Mouse (Mus musculus) ES-E14 (cell line): ENCODE measurements around the gene Slc22a7.
A peak's percentile ranks its signal among the peaks of the same experiment; 100 is the strongest.

Experiments
- CHD2 ChIP-seq: IDR thresholded peaks from 2 replicates; pipeline ENCODE4 v1.6.1; 2014; ENCODE audit warnings: mild to moderate bottlenecking, low read depth, low read length, inconsistent platforms
- MAFK ChIP-seq: IDR thresholded peaks from 2 replicates; pipeline ENCODE4 v1.6.1; 2014; ENCODE audit warnings: mild to moderate bottlenecking, low read depth, low read length, inconsistent platforms; ENCODE audit not compliant: insufficient read depth
- ZC3H11A ChIP-seq: IDR thresholded peaks from 2 replicates; pipeline ENCODE4 v1.6.1; 2012; ENCODE audit warnings: low read depth, mild to moderate bottlenecking, inconsistent platforms, low read length, borderline replicate concordance
- ZNF384 ChIP-seq: IDR thresholded peaks from 2 replicates; pipeline ENCODE4 v1.6.1; 2012; ENCODE audit warnings: low read depth, low read length, inconsistent platforms

DNA sequence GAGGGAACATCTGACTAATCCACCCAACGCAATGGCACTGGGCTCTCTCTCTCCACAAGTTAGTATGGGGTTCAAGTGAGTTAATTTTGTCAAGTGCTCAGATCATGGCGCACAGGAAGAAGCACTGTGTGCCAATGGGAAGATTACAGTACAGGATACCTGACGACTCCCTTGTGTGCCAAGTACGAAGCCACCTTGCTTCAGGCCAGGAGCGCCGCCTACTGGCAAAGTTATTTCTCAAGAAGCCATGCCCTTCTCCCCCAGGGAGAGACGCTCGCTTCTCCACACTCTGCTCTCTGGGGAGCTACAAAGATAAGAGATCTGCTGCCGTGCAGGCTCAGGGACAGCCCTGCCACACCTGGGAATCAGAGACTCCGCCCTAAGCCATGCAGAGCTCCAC is 19.5 kb upstream of the Slc22a7 start:
- TF ChIP-seq CHD2: no peak
- no peak for TF ChIP-seq ZNF384
- no peak for TF ChIP-seq MAFK
- TF ChIP-seq ZC3H11A: peak; percentile 36; the same call in 1 of the 2 replicates
